Mouse (Mus musculus): Measurements from ENCODE around the gene Syt16. TPM values are rescaled to one million over a fixed set of nuclear protein-coding genes. Genes with fewer than 3 reads are reported as not detected.

The Syt16 gene
- polyA plus RNA-seq, 1 experiment from 2014 or later = 95.5 TPM

DNA sequence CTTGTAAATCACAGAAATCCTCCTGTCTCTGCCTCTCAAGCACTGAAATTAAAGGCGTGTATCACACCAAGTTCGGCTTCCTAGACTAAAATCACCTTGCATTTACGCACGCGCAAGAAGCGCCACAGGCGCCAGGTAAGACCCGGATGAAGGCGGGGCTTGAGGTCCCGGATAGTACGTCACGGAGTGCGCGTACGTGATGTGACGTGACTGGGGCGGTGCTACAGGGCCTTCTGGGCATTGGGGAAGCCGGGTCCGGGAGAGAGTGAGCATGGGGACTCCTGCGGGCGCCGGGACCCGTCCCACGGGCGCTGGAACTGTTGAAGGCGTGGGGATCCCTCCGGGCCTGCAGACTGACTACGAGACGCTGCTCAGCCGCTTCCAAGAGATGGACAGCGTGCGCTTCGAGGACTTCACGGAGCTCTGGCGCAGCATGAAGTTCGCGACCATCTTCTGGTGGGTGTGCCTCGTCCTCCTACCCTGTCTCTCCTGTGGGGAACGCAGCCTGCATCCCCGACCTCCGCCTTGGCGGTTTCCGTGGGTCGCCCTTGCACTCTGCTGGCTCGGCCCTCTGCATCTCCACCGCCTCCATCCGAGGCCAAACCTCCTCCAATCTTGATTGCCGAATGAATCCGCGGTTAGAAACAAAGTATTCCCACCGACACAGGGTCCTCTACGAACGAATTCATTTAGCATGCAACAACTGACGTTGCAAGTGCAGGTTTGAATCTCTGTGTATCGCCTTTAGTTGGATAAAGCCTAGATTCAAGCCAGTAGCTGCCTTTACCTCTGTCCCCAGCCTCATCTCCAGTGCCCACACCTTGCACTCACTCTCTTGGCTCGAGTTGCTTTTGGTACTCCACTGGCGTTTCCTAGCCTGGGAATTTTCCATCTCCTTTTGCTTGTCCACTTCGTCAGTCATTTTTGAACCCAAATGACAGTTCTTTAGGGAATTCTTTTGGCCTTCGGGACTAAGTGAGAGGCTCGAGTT lies 32.9 kb upstream of the Syt16 start, which contains the start of gene Snapc1:
Gene Snapc1, plus strand, starts transcription at position 191 of the 991 bp plus-strand sequence.
- Histone ChIP-seq H3K27me3 (ENCODE audit: control insufficient read depth, insufficient read depth, low read length) (no peaks in the 10 kb centered on the region; the same call in 1 of the 2 replicates), H3K36me3 (ENCODE audit: control insufficient read depth, insufficient read depth, low read length) (peaks cover 12% of the 10 kb centered on the region; the same call in 1 of the 2 replicates), H3K4me2 (ENCODE audit: low read depth, low read length) (peak within 1 kb of the TSS; percentile 51), H3K4me1 (ENCODE audit: control insufficient read depth, insufficient read depth, low read length) (peaks cover 4% of the 10 kb centered on the region; the same call in 1 of the 2 replicates), H3K9ac (replicated peaks; ENCODE audit: low read depth, low read length) (peak within 1 kb of the TSS; percentile 69), H3K27ac (ENCODE audit: low read depth, low read length) (peak within 1 kb of the TSS; percentile 64), H3K4me3 (ENCODE audit: low read depth, low read length) (peak within 1 kb of the TSS; percentile 62), H3K9me3 (ENCODE audit: control insufficient read depth, low read length) (no peaks in the 10 kb centered on the region)
- 2% methylated on average over 59 of the region's 60 CpGs for WGBS
- peak; percentile 100 for ATAC-seq (ENCODE audit: low read depth)

GRCm38 (mm10) chr12:73969142-73969541 lies 28.3 kb upstream of the Syt16 start:
- 98% methylated on average over 8 of the region's 8 CpGs for WGBS
- peaks cover 37% of the 10 kb centered on the region for H3K36me3 ChIP-seq (ENCODE audit: control insufficient read depth, insufficient read depth, low read length)
- no peak overlapping the region for H3K27ac ChIP-seq (ENCODE audit: low read depth, low read length)
- no peak for ATAC-seq (ENCODE audit: low read depth)
- H3K4me2 ChIP-seq (ENCODE audit: low read depth, low read length) = no peak overlapping the region
- H3K9ac ChIP-seq (replicated peaks; ENCODE audit: low read depth, low read length) = no peak overlapping the region
- H3K4me1 ChIP-seq (ENCODE audit: control insufficient read depth, insufficient read depth, low read length) = peaks cover 4% of the 10 kb centered on the region; the same call in 1 of the 2 replicates
- H3K9me3 ChIP-seq (ENCODE audit: control insufficient read depth, low read length) = no peaks in the 10 kb centered on the region
- no peak overlapping the region for H3K4me3 ChIP-seq (ENCODE audit: low read depth, low read length)
- H3K27me3 ChIP-seq (ENCODE audit: control insufficient read depth, insufficient read depth, low read length) = no peaks in the 10 kb centered on the region

DNA sequence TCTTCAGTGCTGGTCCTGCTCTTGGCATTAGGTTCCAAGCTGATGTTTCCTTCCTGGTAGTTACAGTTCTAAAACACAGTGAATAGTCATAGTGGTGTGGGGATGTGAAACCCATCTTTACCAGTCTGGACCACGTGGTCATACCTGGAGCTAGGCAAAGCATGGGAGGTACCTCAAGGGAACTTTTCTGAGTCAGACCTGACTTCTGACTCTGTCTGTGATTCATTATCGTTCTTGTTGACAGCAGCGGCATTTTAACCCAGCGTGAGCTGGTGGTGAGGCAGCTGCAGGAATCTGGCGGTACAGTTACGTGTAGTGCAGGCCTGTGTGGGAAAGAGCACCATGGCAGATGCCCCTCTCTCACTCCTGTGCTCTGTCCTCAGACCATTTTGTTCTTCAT lies 22.9 kb upstream of the Syt16 start:
- no peak overlapping the region for H3K4me2 ChIP-seq (ENCODE audit: low read depth, low read length)
- H3K4me1 ChIP-seq (ENCODE audit: control insufficient read depth, insufficient read depth, low read length) = no peaks in the 10 kb centered on the region
- no peak for ATAC-seq (ENCODE audit: low read depth)
- WGBS = 92% methylated on average over 6 of the region's 6 CpGs
- H3K36me3 ChIP-seq (ENCODE audit: control insufficient read depth, insufficient read depth, low read length) = peaks cover 68% of the 10 kb centered on the region
- H3K27ac ChIP-seq (ENCODE audit: low read depth, low read length) = no peak overlapping the region
- H3K4me3 ChIP-seq (ENCODE audit: low read depth, low read length) = no peak overlapping the region
- H3K9ac ChIP-seq (replicated peaks; ENCODE audit: low read depth, low read length) = no peak overlapping the region
- H3K9me3 ChIP-seq (ENCODE audit: control insufficient read depth, low read length) = no peaks in the 10 kb centered on the region
- no peaks in the 10 kb centered on the region for H3K27me3 ChIP-seq (ENCODE audit: control insufficient read depth, insufficient read depth, low read length)

DNA sequence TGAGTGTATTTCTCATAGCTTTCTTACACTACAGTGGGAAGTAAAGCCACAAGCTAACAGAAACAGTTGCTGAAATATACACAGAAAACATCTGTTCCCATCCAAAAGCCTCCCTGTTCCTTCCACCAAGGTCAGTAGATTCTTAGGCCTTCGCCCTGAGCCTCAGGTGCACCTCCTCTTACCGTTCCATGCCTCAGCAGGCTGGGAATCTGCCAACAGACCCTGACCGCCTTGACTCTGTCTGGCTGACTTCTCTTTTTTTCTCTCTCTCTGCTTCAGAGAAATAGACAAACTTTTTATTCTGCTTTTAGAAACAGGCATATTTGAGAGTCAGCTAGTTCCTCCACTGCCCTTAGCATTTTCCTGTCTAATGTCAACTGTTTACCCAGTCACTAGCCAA lies 19.3 kb upstream of the Syt16 start:
- ATAC-seq (ENCODE audit: low read depth) = no peak
- no peak overlapping the region for H3K4me2 ChIP-seq (ENCODE audit: low read depth, low read length)
- no peaks in the 10 kb centered on the region for H3K27me3 ChIP-seq (ENCODE audit: control insufficient read depth, insufficient read depth, low read length)
- no peaks in the 10 kb centered on the region for H3K9me3 ChIP-seq (ENCODE audit: control insufficient read depth, low read length)
- H3K4me1 ChIP-seq (ENCODE audit: control insufficient read depth, insufficient read depth, low read length) = no peaks in the 10 kb centered on the region
- peaks cover 54% of the 10 kb centered on the region for H3K36me3 ChIP-seq (ENCODE audit: control insufficient read depth, insufficient read depth, low read length)
- H3K9ac ChIP-seq (replicated peaks; ENCODE audit: low read depth, low read length) = no peak overlapping the region
- H3K27ac ChIP-seq (ENCODE audit: low read depth, low read length) = no peak overlapping the region
- no peak overlapping the region for H3K4me3 ChIP-seq (ENCODE audit: low read depth, low read length)
- 91% methylated on average over 3 of the region's 3 CpGs for WGBS

DNA sequence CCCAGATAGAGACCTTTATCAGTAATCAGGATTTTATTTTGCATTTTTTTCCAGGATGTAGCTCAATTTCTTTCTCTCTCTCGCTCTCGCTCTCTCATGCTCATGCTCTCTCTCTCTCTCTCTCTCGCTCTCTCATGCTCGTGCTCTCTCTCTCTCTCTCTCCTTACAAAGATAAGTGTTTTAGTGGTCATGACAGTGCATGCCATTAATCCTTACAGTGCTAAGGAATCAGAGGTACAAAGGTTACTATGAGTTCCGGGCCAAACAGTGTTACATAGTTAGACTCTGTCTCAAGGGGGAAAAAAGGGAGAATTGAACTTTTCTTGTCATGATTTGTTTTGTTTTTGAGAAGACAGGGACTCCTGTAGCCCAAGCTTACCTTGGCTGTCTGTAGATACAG lies 17.8 kb upstream of the Syt16 start:
- Histone ChIP-seq H3K9ac (replicated peaks; ENCODE audit: low read depth, low read length) (no peak overlapping the region), H3K36me3 (ENCODE audit: control insufficient read depth, insufficient read depth, low read length) (peaks cover 59% of the 10 kb centered on the region)
- ATAC-seq (ENCODE audit: low read depth) = no peak

GRCm38 (mm10) chr12:73982533-73982932 lies 14.9 kb upstream of the Syt16 start:
- no peaks in the 10 kb centered on the region for H3K9me3 ChIP-seq (ENCODE audit: control insufficient read depth, low read length)
- H3K4me3 ChIP-seq (ENCODE audit: low read depth, low read length) = no peak overlapping the region
- H3K9ac ChIP-seq (replicated peaks; ENCODE audit: low read depth, low read length) = no peak overlapping the region
- H3K27me3 ChIP-seq (ENCODE audit: control insufficient read depth, insufficient read depth, low read length) = no peaks in the 10 kb centered on the region
- no peak overlapping the region for H3K4me2 ChIP-seq (ENCODE audit: low read depth, low read length)
- peak; percentile 87 for ATAC-seq (ENCODE audit: low read depth)
- peaks cover 41% of the 10 kb centered on the region for H3K36me3 ChIP-seq (ENCODE audit: control insufficient read depth, insufficient read depth, low read length)
- H3K4me1 ChIP-seq (ENCODE audit: control insufficient read depth, insufficient read depth, low read length) = no peaks in the 10 kb centered on the region
- no peak overlapping the region for H3K27ac ChIP-seq (ENCODE audit: low read depth, low read length)
- 55% methylated on average over 14 of the region's 14 CpGs for WGBS

More for the DNA sequence above, 17.8 kb upstream of the Syt16 start:
- Histone ChIP-seq H3K27ac (ENCODE audit: low read depth, low read length) (no peak overlapping the region), H3K4me2 (ENCODE audit: low read depth, low read length) (no peak overlapping the region), H3K27me3 (ENCODE audit: control insufficient read depth, insufficient read depth, low read length) (no peaks in the 10 kb centered on the region), H3K4me1 (ENCODE audit: control insufficient read depth, insufficient read depth, low read length) (no peaks in the 10 kb centered on the region), H3K9me3 (ENCODE audit: control insufficient read depth, low read length) (no peaks in the 10 kb centered on the region), H3K4me3 (ENCODE audit: low read depth, low read length) (no peak overlapping the region)
- 93% methylated on average over 5 of the region's 5 CpGs for WGBS

GRCm38 (mm10) chr12:73986299-73986698 lies 11.2 kb upstream of the Syt16 start:
- Histone ChIP-seq H3K9ac (replicated peaks; ENCODE audit: low read depth, low read length) (no peak overlapping the region), H3K4me3 (ENCODE audit: low read depth, low read length) (no peak overlapping the region), H3K4me1 (ENCODE audit: control insufficient read depth, insufficient read depth, low read length) (no peaks in the 10 kb centered on the region), H3K36me3 (ENCODE audit: control insufficient read depth, insufficient read depth, low read length) (peaks cover 18% of the 10 kb centered on the region), H3K4me2 (ENCODE audit: low read depth, low read length) (no peak overlapping the region), H3K9me3 (ENCODE audit: control insufficient read depth, low read length) (no peaks in the 10 kb centered on the region), H3K27me3 (ENCODE audit: control insufficient read depth, insufficient read depth, low read length) (no peaks in the 10 kb centered on the region), H3K27ac (ENCODE audit: low read depth, low read length) (no peak overlapping the region)
- 71% methylated on average over 7 of the region's 7 CpGs for WGBS
- ATAC-seq (ENCODE audit: low read depth) = no peak

- no peak overlapping the region for H3K4me3 ChIP-seq (ENCODE audit: low read depth, low read length)
- H3K27ac ChIP-seq (ENCODE audit: low read depth, low read length) = no peak overlapping the region
- no peaks in the 10 kb centered on the region for H3K4me1 ChIP-seq (ENCODE audit: control insufficient read depth, insufficient read depth, low read length)
- no peak overlapping the region for H3K9ac ChIP-seq (replicated peaks; ENCODE audit: low read depth, low read length)
- peak; percentile 53 for ATAC-seq (ENCODE audit: low read depth)
- peaks cover 10% of the 10 kb centered on the region for H3K36me3 ChIP-seq (ENCODE audit: control insufficient read depth, insufficient read depth, low read length)
- WGBS = 63% methylated on average over 4 of the region's 4 CpGs
- H3K4me2 ChIP-seq (ENCODE audit: low read depth, low read length) = no peak overlapping the region
- H3K27me3 ChIP-seq (ENCODE audit: control insufficient read depth, insufficient read depth, low read length) = no peaks in the 10 kb centered on the region
- no peaks in the 10 kb centered on the region for H3K9me3 ChIP-seq (ENCODE audit: control insufficient read depth, low read length)
These were observed 9.0 kb upstream of the Syt16 start for GRCm38 (mm10) chr12:73988393-73989008.

DNA sequence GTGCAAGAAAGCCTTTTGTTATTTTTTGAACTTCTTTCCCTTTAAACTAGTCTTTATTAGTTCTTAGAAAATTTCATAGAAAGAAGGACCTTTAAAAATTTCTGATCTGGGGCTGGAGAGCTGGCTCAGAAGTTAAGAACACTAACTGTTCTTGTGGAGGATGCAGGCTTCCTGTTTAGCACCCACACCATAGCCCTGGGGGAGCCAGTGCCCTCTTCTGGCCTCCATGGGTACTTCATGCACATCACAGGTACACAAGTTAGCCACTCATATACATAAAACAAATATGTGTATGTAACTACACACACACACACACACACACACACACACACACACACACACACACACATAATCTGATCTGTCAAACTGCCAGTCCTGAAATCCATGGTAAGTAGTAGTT lies 7.9 kb upstream of the Syt16 start:
- no peak overlapping the region for H3K9ac ChIP-seq (replicated peaks; ENCODE audit: low read depth, low read length)

More for the DNA sequence above, 7.9 kb upstream of the Syt16 start:
- H3K4me2 ChIP-seq (ENCODE audit: low read depth, low read length) = no peak overlapping the region
- H3K4me3 ChIP-seq (ENCODE audit: low read depth, low read length) = no peak overlapping the region
- peaks cover 6% of the 10 kb centered on the region; the same call in 1 of the 2 replicates for H3K36me3 ChIP-seq (ENCODE audit: control insufficient read depth, insufficient read depth, low read length)
- H3K9me3 ChIP-seq (ENCODE audit: control insufficient read depth, low read length) = no peaks in the 10 kb centered on the region
- H3K27me3 ChIP-seq (ENCODE audit: control insufficient read depth, insufficient read depth, low read length) = no peaks in the 10 kb centered on the region
- H3K27ac ChIP-seq (ENCODE audit: low read depth, low read length) = no peak overlapping the region
- ATAC-seq (ENCODE audit: low read depth) = no peak
- no peaks in the 10 kb centered on the region for H3K4me1 ChIP-seq (ENCODE audit: control insufficient read depth, insufficient read depth, low read length)
